ENCODE assay signal across 37 mouse cellular contexts in the genomic region with DNA sequence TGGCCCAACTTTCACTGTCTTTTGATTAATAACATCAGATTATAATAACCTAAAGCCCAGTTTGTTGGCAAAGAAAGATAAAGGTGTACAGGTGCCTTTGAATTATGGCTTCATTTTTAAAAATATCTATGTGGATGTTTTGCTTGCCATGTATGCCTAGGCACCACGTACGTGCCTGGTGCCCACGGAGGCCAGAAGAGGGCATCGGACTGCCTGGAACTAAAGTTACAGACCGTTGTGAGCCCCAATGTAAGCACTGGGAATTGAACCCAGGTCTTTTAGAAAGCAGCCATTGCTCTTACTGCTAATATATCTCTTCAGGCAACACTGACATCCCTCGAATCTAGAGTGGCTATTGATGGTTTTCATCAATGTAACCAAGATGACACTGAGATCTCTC. TPM values are rescaled to one million over a fixed set of nuclear protein-coding genes. Genes with fewer than 3 reads are reported as not detected.
DNase-seq lines count a peak whose midpoint lies in the region; ATAC-seq and TF ChIP-seq lines count a peak whose summit lies in the region.
"Had no signal": no experiment of that assay in that cellular context is flagged by ENCODE, and none has a peak within 500 bp of the region (broad histone marks: within the 10 kb centered on the region; RNA-seq: fewer than 3 reads in every experiment).

No protein-coding gene starts in this region.

- peaks cover 24% of the 10 kb centered on the region; the same call in 1 of the 2 replicates for H3K4me1 ChIP-seq in liver, embryonic 11.5 days (replicated peaks; ENCODE audit: control insufficient read depth, insufficient read depth, low read length)
- H3K4me1 ChIP-seq in MEL (ENCODE audit: control insufficient read depth in 1 of 2, insufficient read depth in 2 of 2, low read length in 2 of 2): peaks cover 25% of the 10 kb centered on the region in 2 experiments
- peaks cover 54% of the 10 kb centered on the region for H3K4me1 ChIP-seq in liver, embryonic 12.5 days
- H3K4me1 ChIP-seq in liver, postnatal 0 days (ENCODE audit: insufficient read depth): peaks cover 18% of the 10 kb centered on the region

- H3K79me2 ChIP-seq in MEL (ENCODE audit: control insufficient read depth, insufficient read depth, low read length, poor library complexity): peaks cover 76% of the 10 kb centered on the region

- 84% methylated on average over 6 of the region's 6 CpGs for WGBS in liver, embryonic 11.5 days
- 71% methylated on average over 6 of the region's 6 CpGs for WGBS in liver, embryonic 12.5 days (ENCODE audit: insufficient replicate concordance)
- WGBS in liver, postnatal 0 days (ENCODE audit: insufficient replicate concordance): 82% methylated on average over 6 of the region's 6 CpGs

- no peak overlapping the region for H3K4me3 ChIP-seq in liver, embryonic 11.5 days (ENCODE audit: low read depth, low read length)
- H3K4me3 ChIP-seq in MEL (ENCODE audit: control insufficient read depth in 1 of 2, insufficient read depth in 1 of 2, low read depth in 2 of 2, low read length in 2 of 2): no peak overlapping the region
- no peak overlapping the region for H3K4me3 ChIP-seq in liver, embryonic 12.5 days
- H3K4me3 ChIP-seq in liver, postnatal 0 days (ENCODE audit: low read depth, low read length): no peak overlapping the region
- H3K4me3 ChIP-seq: forebrain, embryonic 13.5 days; gastrocnemius, adult 2 months; heart, adult 2 months; heart, embryonic 13.5 days; lung, embryonic 15.5 days; neural tube, embryonic 12.5 days had no signal

- peaks cover 15% of the 10 kb centered on the region; the same call in 1 of the 2 replicates for H3K36me3 ChIP-seq in liver, embryonic 11.5 days (ENCODE audit: control insufficient read depth, insufficient read depth, low read length)
- H3K36me3 ChIP-seq in MEL (ENCODE audit: control insufficient read depth in 1 of 2, insufficient read depth in 2 of 2, low read length in 2 of 2): peaks cover 44 to 45% of the 10 kb centered on the region in 2 experiments
- H3K36me3 ChIP-seq in liver, embryonic 12.5 days: peaks cover 59% of the 10 kb centered on the region
- H3K36me3 ChIP-seq in liver, postnatal 0 days (replicated peaks; ENCODE audit: insufficient read depth, low read length): peaks cover 38% of the 10 kb centered on the region
- H3K36me3 ChIP-seq: lung, embryonic 15.5 days had no signal

- H3K9ac ChIP-seq in liver, embryonic 11.5 days (ENCODE audit: low read depth, low read length): no peak overlapping the region
- H3K9ac ChIP-seq in MEL (ENCODE audit: control insufficient read depth, low read depth, low read length, poor library complexity, severe bottlenecking): no peak overlapping the region
- H3K9ac ChIP-seq in liver, embryonic 12.5 days: peak overlapping the region; percentile 47; the same call in 1 of the 2 replicates
- H3K9ac ChIP-seq in liver, postnatal 0 days (replicated peaks): no peak overlapping the region
- H3K9ac ChIP-seq: forebrain, embryonic 13.5 days; heart, embryonic 13.5 days; hindbrain, embryonic 14.5 days; lung, embryonic 15.5 days; neural tube, embryonic 12.5 days had no signal

- no peak overlapping the region for H3K27ac ChIP-seq in liver, embryonic 11.5 days (ENCODE audit: low read depth, low read length)
- H3K27ac ChIP-seq in MEL (ENCODE audit: control insufficient read depth, low read depth, low read length): peak overlapping the region; percentile 52; the same call in 1 of the 2 replicates
- peak overlapping the region; percentile 81; the same call in 1 of the 2 replicates for H3K27ac ChIP-seq in liver, embryonic 12.5 days
- no peak overlapping the region for H3K27ac ChIP-seq in liver, postnatal 0 days (ENCODE audit: low read depth)
- H3K27ac ChIP-seq: forebrain, embryonic 13.5 days; gastrocnemius, adult 2 months; heart, adult 2 months; heart, embryonic 13.5 days; hindbrain, embryonic 14.5 days; lung, embryonic 15.5 days; neural tube, embryonic 12.5 days had no signal

- peak; percentile 20 for DNase-seq in liver
- DNase-seq in liver, embryonic 11.5 days (ENCODE audit: low spot score): no peak
- peak; percentile 33 for DNase-seq in MEL (ENCODE audit: low read depth, low spot score)
- no peak for DNase-seq in liver, postnatal 0 days
- no peak for DNase-seq in MN1 (ENCODE audit: low spot score)
- no peak for DNase-seq in frontal cortex, postnatal 10 days (ENCODE audit: low spot score in 2 of 2)
- no peak for DNase-seq in frontal cortex, postnatal 25 days (ENCODE audit: low spot score in 2 of 2)
- DNase-seq: adrenal gland, postnatal 14 days; cerebellum, adult 11-12 months; cerebellum, adult 9-11 months; gastrocnemius, adult 2 months; gastrocnemius, postnatal 36 days; heart, adult 2 months; heart, postnatal 10 days; kidney, adult 2 months; kidney, postnatal 4 days; layer of hippocampus, postnatal 36 days; left cerebral cortex, postnatal 4 days; right cerebral cortex, adult 18-20 months had no signal

- peak in 2 of 3 experiments; percentile 25 to 52; a peak in 4 of 6 replicates for TF ChIP-seq CTCF in MEL (IDR thresholded peaks at IDR 0.05 in 2 of 3, conservative IDR thresholded peaks at IDR 0.05 in 1 of 3; ENCODE audit: control insufficient read depth in 1 of 3, insufficient read depth in 1 of 3, low read depth in 2 of 3, low read length in 3 of 3, poor library complexity in 1 of 3, severe bottlenecking in 1 of 3)
- TF ChIP-seq CTCF in liver, postnatal 0 days (IDR thresholded peaks at IDR 0.05; ENCODE audit: low read depth): peak; percentile 26

- no peak for ATAC-seq in liver, embryonic 11.5 days (replicated peaks; ENCODE audit: low FRiP score)
- ATAC-seq in liver, embryonic 12.5 days: no peak
- no peak for ATAC-seq in liver, postnatal 0 days
- ATAC-seq: forebrain, embryonic 13.5 days; midbrain, embryonic 16.5 days had no signal

- no peak for TF ChIP-seq RAD21 in MEL (IDR thresholded peaks at IDR 0.05; ENCODE audit: low read depth, low read length)

- no peak for TF ChIP-seq POLR2A in MEL (IDR thresholded peaks at IDR 0.05; ENCODE audit: control insufficient read depth in 1 of 2, insufficient read depth in 1 of 2, low read depth in 1 of 2, low read length in 2 of 2, poor library complexity in 1 of 2)

- no peak overlapping the region for H3K4me2 ChIP-seq in liver, embryonic 11.5 days
- peak overlapping the region; percentile 47; the same call in 1 of the 2 replicates for H3K4me2 ChIP-seq in liver, embryonic 12.5 days
- H3K4me2 ChIP-seq in liver, postnatal 0 days (ENCODE audit: low read depth, low read length): 0 out of 2 replicates have a peak overlapping the region, but pooled peaks have one; percentile 22
- H3K4me2 ChIP-seq: forebrain, embryonic 13.5 days; heart, embryonic 13.5 days; hindbrain, embryonic 14.5 days; lung, embryonic 15.5 days; midbrain, embryonic 11.5 days; neural tube, embryonic 12.5 days had no signal

- TF ChIP-seq EP300 in MEL (IDR thresholded peaks at IDR 0.05; ENCODE audit: low read depth in 1 of 2, low read length in 2 of 2): no peak
- TF ChIP-seq EP300 in liver, postnatal 0 days (IDR thresholded peaks at IDR 0.05; ENCODE audit: low read depth): no peak

- no peaks in the 10 kb centered on the region for H3K9me3 ChIP-seq in liver, embryonic 11.5 days (ENCODE audit: control insufficient read depth, low read length)
- H3K9me3 ChIP-seq in MEL (replicated peaks; ENCODE audit: insufficient read depth, low read length): no peaks in the 10 kb centered on the region
- no peaks in the 10 kb centered on the region for H3K9me3 ChIP-seq in liver, embryonic 12.5 days (replicated peaks)
- no peaks in the 10 kb centered on the region for H3K9me3 ChIP-seq in liver, postnatal 0 days (ENCODE audit: low read length)
- H3K9me3 ChIP-seq: forebrain, embryonic 13.5 days; heart, embryonic 13.5 days; lung, embryonic 15.5 days; neural tube, embryonic 12.5 days had no signal

- H3K27me3 ChIP-seq in liver, embryonic 11.5 days (replicated peaks; ENCODE audit: control insufficient read depth, insufficient read depth, low read length): no peaks in the 10 kb centered on the region
- no peaks in the 10 kb centered on the region for H3K27me3 ChIP-seq in MEL (ENCODE audit: control insufficient read depth in 1 of 2, insufficient read depth in 2 of 2, low read length in 2 of 2)
- H3K27me3 ChIP-seq in liver, embryonic 12.5 days (replicated peaks): no peaks in the 10 kb centered on the region
- no peaks in the 10 kb centered on the region for H3K27me3 ChIP-seq in liver, postnatal 0 days (ENCODE audit: insufficient read depth, low read length)
- H3K27me3 ChIP-seq: forebrain, embryonic 13.5 days; heart, embryonic 13.5 days; lung, embryonic 15.5 days; neural tube, embryonic 12.5 days had no signal

TF ChIP-seq in MEL, 35 proteins besides CTCF, POLR2A, EP300 and RAD21:
- TF ChIP-seq SMC3 (IDR thresholded peaks at IDR 0.05; ENCODE audit: low read depth, low read length) (peak; percentile 17; the same call in 1 of the 2 replicates), HCFC1 (IDR thresholded peaks at IDR 0.05; ENCODE audit: low read depth, low read length) (no peak)

RNA-seq across cellular contexts. Expression of gene Gm20403, which starts 4.4 kb away (rescaled TPM):
- not detected in 2 replicates for polyA plus RNA-seq in liver, embryonic 11.5 days (2014; fragmentation: Nextera tagmentation; extraction: Ambion mirVana)
- not detected in 2 replicates for total RNA-seq in MEL (2012; rRNA removed)
- polyA plus RNA-seq in MEL (2012; ENCODE audit: insufficient read depth in 1 of 2, insufficient read length in 2 of 2, low read depth in 1 of 2, low replicate concordance in 2 of 2, missing spikeins in 1 of 2): not detected
- 0.49 TPM in 1 of 2 replicates, not detected in the other for polyA plus RNA-seq in liver, embryonic 12.5 days (2016; fragmentation: Nextera tagmentation; extraction: Ambion mirVana)
- polyA plus RNA-seq in liver, postnatal 0 days (2015; fragmentation: Nextera tagmentation; extraction: Ambion mirVana): 0.36 and 0.54 TPM in 2 replicates
- total RNA-seq: adrenal gland, postnatal 14 days; common myeloid progenitor, adult 5-6 weeks; ES-E14; gastrocnemius, adult 2 months; gastrocnemius, postnatal 36 days; heart, adult 2 months; heart, postnatal 10 days; hematopoietic stem cell, adult 5-6 weeks; layer of hippocampus, adult 8-10 months; layer of hippocampus, postnatal 36 days; left cerebral cortex, postnatal 4 days; megakaryocyte, adult 5-6 weeks had no signal
- polyA plus RNA-seq: embryonic facial prominence, embryonic 14.5 days; forebrain, embryonic 13.5 days; heart, adult 2 months; heart, embryonic 13.5 days; hindbrain, embryonic 14.5 days; kidney, adult 2 months; kidney, embryonic 16.5 days; limb, embryonic 14.5 days; lung, embryonic 15.5 days; midbrain, embryonic 11.5 days; midbrain, embryonic 16.5 days; neural tube, embryonic 12.5 days; spleen, adult 2 months; thymus, postnatal 0 days had no signal

RNA-seq across cellular contexts. Expression of gene Baz1a, which starts 32.2 kb away (rescaled TPM):
- polyA plus RNA-seq in liver, embryonic 11.5 days (2014; fragmentation: Nextera tagmentation; extraction: Ambion mirVana): 46.4 and 49.1 TPM in 2 replicates
- 44.6 and 46.0 TPM in 2 replicates for total RNA-seq in MEL (2012; rRNA removed)
- polyA plus RNA-seq in MEL (2012; ENCODE audit: insufficient read depth in 1 of 2, insufficient read length in 2 of 2, low read depth in 1 of 2, low replicate concordance in 2 of 2, missing spikeins in 1 of 2): 100 to 1,000 TPM in 1 of 2 experiments, 10 to 100 TPM in 1; 39.8 to 203 TPM
- polyA plus RNA-seq in liver, embryonic 12.5 days (2016; fragmentation: Nextera tagmentation; extraction: Ambion mirVana): 47.6 and 54.4 TPM in 2 replicates
- 16.9 and 18.5 TPM in 2 replicates for polyA plus RNA-seq in liver, postnatal 0 days (2015; fragmentation: Nextera tagmentation; extraction: Ambion mirVana)

Comparison
In these comparisons a context has a peak if more than half of its experiments do, and no peak if none do; other contexts are left out.
1. DNase-seq: peak in liver (single experiment) and MEL (single experiment); none in liver, embryonic 11.5 days (single experiment), liver, postnatal 0 days (single experiment), MN1 (single experiment), frontal cortex, postnatal 10 days (0 of 2) and frontal cortex, postnatal 25 days (0 of 2).
2. H3K27ac ChIP-seq: peak in MEL (single experiment) and liver, embryonic 12.5 days (single experiment); none in liver, embryonic 11.5 days (single experiment) and liver, postnatal 0 days (single experiment).